Mouse (Mus musculus): Measurements from ENCODE around the gene Chid1. TPM values are rescaled to one million over a fixed set of nuclear protein-coding genes. Genes with fewer than 3 reads are reported as not detected.

Chid1 gene
- 22.6 TPM for polyA plus RNA-seq (2017; shearing (Covaris generic))

GRCm38 (mm10) chr7:141539556-141540311 lies at the start of gene Chid1:
Gene Chid1 (minus strand): TSS chr7:141539857.

GRCm38 (mm10) chr7:141561682-141562391 lies 22.2 kb upstream of the Chid1 start, which contains the start of gene Ap2a2:
Gene Ap2a2 (plus strand): TSS chr7:141562173.

DNA sequence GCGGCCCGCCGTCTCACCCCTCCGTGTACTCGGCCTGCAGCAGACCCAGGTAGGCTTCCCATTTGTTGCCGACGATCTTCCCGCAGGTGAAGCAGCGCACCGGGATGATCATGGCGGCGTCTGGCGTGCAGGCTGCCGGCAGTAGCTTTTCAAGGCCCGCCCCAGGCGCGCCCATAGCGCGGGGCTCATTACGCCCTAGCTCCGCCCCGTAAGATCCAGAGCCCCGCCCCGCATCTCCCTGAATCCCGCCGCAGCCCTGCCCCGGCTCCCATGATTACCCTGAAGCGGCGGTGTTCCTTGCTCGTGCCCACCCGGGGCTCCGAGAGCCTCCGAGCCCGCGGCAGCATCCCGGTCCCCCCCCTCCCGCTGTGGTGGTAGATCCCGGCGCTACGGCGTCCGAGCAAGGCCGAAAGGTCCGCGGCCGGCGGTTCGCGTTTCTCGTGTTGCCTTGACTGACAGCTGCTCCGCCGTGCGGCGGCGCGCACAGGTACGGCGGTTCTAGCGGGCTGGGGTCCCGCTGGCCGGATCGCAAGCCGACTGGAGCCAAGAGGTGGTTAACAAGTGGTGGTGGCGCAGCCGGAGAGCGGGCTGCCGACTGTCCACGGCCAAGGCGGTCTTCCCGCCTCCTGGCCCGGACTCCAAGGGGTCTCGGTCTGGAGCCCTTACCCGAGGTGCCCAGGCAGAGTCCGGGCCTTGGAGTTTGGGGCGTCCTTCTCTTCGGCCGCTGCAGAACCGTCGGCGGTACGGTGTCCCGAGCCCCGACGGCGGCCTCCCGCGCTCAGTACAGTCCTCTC lies 64.4 kb downstream of the Chid1 start, which contains the start of the genes Polr2l and Tspan4:
TSS of gene Polr2l (minus strand) at position 122 of the 794 bp plus-strand sequence.
TSS of gene Tspan4 (plus strand) at position 230 of the 794 bp plus-strand sequence.

GRCm38 (mm10) chr7:141467230-141468030 lies 72.2 kb downstream of the Chid1 start, which contains the start of gene Cd151:
Gene Cd151 (plus strand): TSS chr7:141467392.

GRCm38 (mm10) chr7:141460391-141461113 lies 79.1 kb downstream of the Chid1 start, which contains the start of gene Cracr2b:
Gene Cracr2b (plus strand): TSS chr7:141461094.

GRCm38 (mm10) chr7:141454967-141455551 lies 84.6 kb downstream of the Chid1 start, which contains the start of gene Pnpla2:
Gene Pnpla2 (plus strand): TSS chr7:141455198.

GRCm38 (mm10) chr7:141447110-141447991 lies 92.3 kb downstream of the Chid1 start, which contains the start of gene Rplp2:
Gene Rplp2 (plus strand): TSS chr7:141447370.

DNA sequence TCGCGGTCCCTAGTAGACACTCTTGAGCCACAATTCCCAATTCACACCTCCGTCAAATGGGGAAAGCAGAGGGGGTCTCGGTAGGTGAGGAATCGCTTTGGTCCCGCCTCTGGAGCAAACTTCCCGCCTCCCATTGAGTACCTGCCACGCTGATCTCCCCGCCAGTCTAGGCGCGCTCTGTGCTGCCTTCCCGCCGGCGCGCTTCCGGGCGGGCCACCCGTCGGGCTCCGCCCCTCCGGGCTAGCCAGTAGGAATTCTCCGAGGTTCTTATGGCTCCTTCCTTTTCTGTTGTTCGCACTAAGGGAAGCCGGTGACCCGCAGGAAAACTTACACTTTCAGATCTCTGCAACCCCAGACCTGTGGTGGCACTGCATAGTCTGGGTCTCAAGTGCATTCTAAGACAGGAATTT lies 95.8 kb downstream of the Chid1 start, which contains the start of gene Pidd1:
TSS of gene Pidd1 (minus strand) at position 198 of the 410 bp plus-strand sequence.

Other genes with a start within 250 kb of the Chid1 start
- not detected for gene Drd4, start 247.9 kb downstream of the Chid1 start, polyA plus RNA-seq (2017; shearing (Covaris generic))
- gene Deaf1, start 212.2 kb downstream of the Chid1 start, polyA plus RNA-seq (2017; shearing (Covaris generic)) = 71.1 TPM
- 49.0 TPM for gene Tmem80, start 212.1 kb downstream of the Chid1 start, polyA plus RNA-seq (2017; shearing (Covaris generic))
- gene Eps8l2, start 201.0 kb downstream of the Chid1 start, polyA plus RNA-seq (2017; shearing (Covaris generic)) = 0.06 TPM
- 309 TPM for gene Taldo1, start 147.7 kb downstream of the Chid1 start, polyA plus RNA-seq (2017; shearing (Covaris generic))
- gene Gatd1, start 125.7 kb downstream of the Chid1 start, polyA plus RNA-seq (2017; shearing (Covaris generic)) = 82.3 TPM
- gene Cend1, start 110.4 kb downstream of the Chid1 start, polyA plus RNA-seq (2017; shearing (Covaris generic)) = 0.37 TPM
- 75.9 TPM for gene Slc25a22, start 102.0 kb downstream of the Chid1 start, polyA plus RNA-seq (2017; shearing (Covaris generic))
- 12.2 TPM for gene Pidd1, start 95.8 kb downstream of the Chid1 start, polyA plus RNA-seq (2017; shearing (Covaris generic))
- gene Rplp2, start 92.5 kb downstream of the Chid1 start, polyA plus RNA-seq (2017; shearing (Covaris generic)) = 1,397 TPM
- gene Pnpla2, start 84.7 kb downstream of the Chid1 start, polyA plus RNA-seq (2017; shearing (Covaris generic)) = 75.2 TPM
- not detected for gene Cracr2b, start 78.8 kb downstream of the Chid1 start, polyA plus RNA-seq (2017; shearing (Covaris generic))
- gene Cd151, start 72.5 kb downstream of the Chid1 start, polyA plus RNA-seq (2017; shearing (Covaris generic)) = 9.0 TPM
- 28.5 TPM for gene Polr2l, start 64.7 kb downstream of the Chid1 start, polyA plus RNA-seq (2017; shearing (Covaris generic))
- 1.9 TPM for gene Tspan4, start 64.6 kb downstream of the Chid1 start, polyA plus RNA-seq (2017; shearing (Covaris generic))
- 55.7 TPM for gene Ap2a2, start 22.3 kb upstream of the Chid1 start, polyA plus RNA-seq (2017; shearing (Covaris generic))
- gene Muc6, start 115.5 kb upstream of the Chid1 start, polyA plus RNA-seq (2017; shearing (Covaris generic)) = not detected
- gene Muc2, start 150.5 kb upstream of the Chid1 start, polyA plus RNA-seq (2017; shearing (Covaris generic)) = not detected
- not detected for gene Muc5ac, start 249.1 kb upstream of the Chid1 start, polyA plus RNA-seq (2017; shearing (Covaris generic))

Data from CD4-positive, CD25-positive, alpha-beta regulatory T cell (primary cell).